Mouse (Mus musculus) MEL (cell line): Measurements from ENCODE around the gene Folr2. TPM values are rescaled to one million over a fixed set of nuclear protein-coding genes. Genes with fewer than 3 reads are reported as not detected.

Experiments used
- DNase-seq: peaks from one replicate; pipeline ENCODE4 v3.0.0; 2011; ENCODE audit warnings: low read depth, low spot score
- H3K27ac ChIP-seq: 2 replicates; pipeline ENCODE4 v1.5.1; 2012; ENCODE audit warnings: low read depth, mild to moderate bottlenecking, control low read depth, low read length, moderate library complexity; ENCODE audit not compliant: control insufficient read depth
- H3K27me3 ChIP-seq, 2 experiments: fragments of 150-350 bp in 1 of 2; sonication (generic) in 1 of 2; 2 replicates each; pipeline ENCODE4 v1.6.1; 2012; ENCODE audit warnings: low read length in 2 of 2, mild to moderate bottlenecking in 2 of 2, improper control_type of control experiment in 1 of 2, moderate library complexity in 1 of 2; ENCODE audit not compliant: insufficient read depth in 2 of 2, control insufficient read depth in 1 of 2
- H3K36me3 ChIP-seq, 2 experiments: 2 replicates each; pipeline ENCODE4 v1.6.1; 2012 to 2014; ENCODE audit warnings: low read length in 2 of 2, improper control_type of control experiment in 1 of 2, inconsistent platforms in 1 of 2, mild to moderate bottlenecking in 1 of 2; ENCODE audit not compliant: insufficient read depth in 2 of 2, control insufficient read depth in 1 of 2
- H3K4me1 ChIP-seq, 2 experiments: fragments of 150-350 bp in 1 of 2; sonication (generic) in 1 of 2; 2 replicates each; pipeline ENCODE4 v1.6.1; 2012; ENCODE audit warnings: low read length in 2 of 2, improper control_type of control experiment in 1 of 2, mild to moderate bottlenecking in 1 of 2; ENCODE audit not compliant: insufficient read depth in 2 of 2, control insufficient read depth in 1 of 2
- H3K4me3 ChIP-seq, 2 experiments: fragments of 150-350 bp in 1 of 2; sonication (generic) in 1 of 2; 2 replicates each; pipeline ENCODE4 v1.5.1; 2012; ENCODE audit warnings: low read depth in 2 of 2, low read length in 2 of 2, mild to moderate bottlenecking in 2 of 2, moderate library complexity in 2 of 2, control low read depth in 1 of 2, improper control_type of control experiment in 1 of 2; ENCODE audit not compliant: control insufficient read depth in 1 of 2, insufficient read depth in 1 of 2
- H3K79me2 ChIP-seq: 2 replicates; pipeline ENCODE4 v1.6.1; 2012; ENCODE audit warnings: mild to moderate bottlenecking, low read length, moderate library complexity; ENCODE audit not compliant: control insufficient read depth, poor library complexity, insufficient read depth
- H3K9ac ChIP-seq: 2 replicates; pipeline ENCODE4 v1.6.1; 2012; ENCODE audit warnings: low read depth, mild to moderate bottlenecking, control low read depth, low read length, moderate library complexity; ENCODE audit not compliant: control insufficient read depth, poor library complexity, severe bottlenecking
- H3K9me3 ChIP-seq: fragments of 150-350 bp; sonication (generic); replicated peaks from 2 replicates; pipeline ENCODE4 v1.6.1; 2012; ENCODE audit warnings: mild to moderate bottlenecking, low read length, improper control_type of control experiment, moderate library complexity; ENCODE audit not compliant: insufficient read depth
- CHD1 ChIP-seq: IDR thresholded peaks from 2 replicates; pipeline ENCODE4 v1.6.1; 2012; ENCODE audit warnings: low read depth, mild to moderate bottlenecking, inconsistent platforms, low read length, improper control_type of control experiment
- CHD2 ChIP-seq: IDR thresholded peaks from 2 replicates; pipeline ENCODE4 v1.6.1; 2011; ENCODE audit warnings: low read length, improper control_type of control experiment
- CTCF ChIP-seq, 3 experiments: IDR thresholded peaks in 2 of 3; conservative IDR thresholded peaks in 1 of 3; 2 replicates each; pipeline ENCODE4 v1.5.1; 2011 to 2012; ENCODE audit warnings: low read length in 3 of 3, low read depth in 2 of 3, mild to moderate bottlenecking in 2 of 3, improper control_type of control experiment in 1 of 3, inconsistent platforms in 1 of 3, mixed read lengths in 1 of 3, moderate library complexity in 1 of 3; ENCODE audit not compliant: control insufficient read depth in 1 of 3, insufficient read depth in 1 of 3, poor library complexity in 1 of 3, severe bottlenecking in 1 of 3
- GABPA ChIP-seq: IDR thresholded peaks from 2 replicates; pipeline ENCODE4 v1.6.1; 2012; ENCODE audit warnings: low read depth, mild to moderate bottlenecking, inconsistent platforms, low read length, improper control_type of control experiment, moderate library complexity
- MAFK ChIP-seq: IDR thresholded peaks from 2 replicates; pipeline ENCODE4 v1.6.1; 2011; ENCODE audit warnings: low read depth, mild to moderate bottlenecking, low read length, improper control_type of control experiment, borderline replicate concordance
- MAX ChIP-seq: IDR thresholded peaks from 2 replicates; pipeline ENCODE4 v1.6.1; 2011; ENCODE audit warnings: low read length, improper control_type of control experiment
- MAZ ChIP-seq: IDR thresholded peaks from 2 replicates; pipeline ENCODE4 v1.6.1; 2012; ENCODE audit warnings: low read depth, mild to moderate bottlenecking, inconsistent platforms, low read length, improper control_type of control experiment
- MEF2A ChIP-seq: IDR thresholded peaks from 2 replicates; pipeline ENCODE4 v1.6.1; 2014; ENCODE audit warnings: low read depth, mild to moderate bottlenecking, inconsistent platforms, low read length, improper control_type of control experiment; ENCODE audit not compliant: poor library complexity, insufficient replicate concordance, severe bottlenecking; ENCODE audit errors: extremely low read depth
- MYB ChIP-seq: IDR thresholded peaks from 2 replicates; pipeline ENCODE4 v1.6.1; 2011; ENCODE audit warnings: mild to moderate bottlenecking, low read depth, low read length, improper control_type of control experiment
- NRF1 ChIP-seq: IDR thresholded peaks from 2 replicates; pipeline ENCODE4 v1.6.1; 2014; ENCODE audit warnings: low read depth, mild to moderate bottlenecking, inconsistent platforms, low read length, improper control_type of control experiment, moderate library complexity; ENCODE audit not compliant: poor library complexity, insufficient read depth, severe bottlenecking
- TBP ChIP-seq: IDR thresholded peaks from 2 replicates; pipeline ENCODE4 v1.8.0; 2011; ENCODE audit warnings: low read depth, low read length, improper control_type of control experiment
- UBTF ChIP-seq: IDR thresholded peaks from 2 replicates; pipeline ENCODE4 v1.6.1; 2012; ENCODE audit warnings: low read depth, mild to moderate bottlenecking, inconsistent platforms, low read length, improper control_type of control experiment, moderate library complexity, borderline replicate concordance; ENCODE audit not compliant: insufficient read depth
- USF1 ChIP-seq: IDR thresholded peaks from 2 replicates; pipeline ENCODE4 v1.6.1; 2014; ENCODE audit warnings: low read depth, mild to moderate bottlenecking, inconsistent platforms, low read length, improper control_type of control experiment, moderate library complexity
- ZC3H11A ChIP-seq: IDR thresholded peaks from 2 replicates; pipeline ENCODE4 v1.6.1; 2012; ENCODE audit warnings: low read depth, mild to moderate bottlenecking, inconsistent platforms, low read length, improper control_type of control experiment
- ZKSCAN1 ChIP-seq: IDR thresholded peaks from 2 replicates; pipeline ENCODE4 v1.6.1; 2012; ENCODE audit warnings: low read depth, mild to moderate bottlenecking, inconsistent platforms, low read length, improper control_type of control experiment, moderate library complexity
- ZNF384 ChIP-seq: IDR thresholded peaks from 2 replicates; pipeline ENCODE4 v1.6.1; 2012; ENCODE audit warnings: low read depth, mild to moderate bottlenecking, inconsistent platforms, low read length, improper control_type of control experiment
- polyA plus RNA-seq, 2 experiments: library from polyadenylated mRNA; stranded (reverse) in 1 of 2; unstranded in 1 of 2; fragments of >175 nt in 1 of 2; fragments of >200 nt in 1 of 2; gene quantifications; 2 replicates each; pipeline versions ENCODE4 v1.2.1 to v1.2.4; 2012; ENCODE audit warnings: low replicate concordance in 2 of 2, low read depth in 1 of 2; ENCODE audit not compliant: insufficient read length in 2 of 2, insufficient read depth in 1 of 2, missing spikeins in 1 of 2
- total RNA-seq: library from RNA; depleted of rRNA; stranded (reverse); fragments of 300-350 nt; gene quantifications from 2 replicates; pipeline ENCODE4 v1.2.3, GENCODE M21; 2012

Folr2 gene
- total and polyA plus RNA-seq, 3 experiments, result not detected

DNA sequence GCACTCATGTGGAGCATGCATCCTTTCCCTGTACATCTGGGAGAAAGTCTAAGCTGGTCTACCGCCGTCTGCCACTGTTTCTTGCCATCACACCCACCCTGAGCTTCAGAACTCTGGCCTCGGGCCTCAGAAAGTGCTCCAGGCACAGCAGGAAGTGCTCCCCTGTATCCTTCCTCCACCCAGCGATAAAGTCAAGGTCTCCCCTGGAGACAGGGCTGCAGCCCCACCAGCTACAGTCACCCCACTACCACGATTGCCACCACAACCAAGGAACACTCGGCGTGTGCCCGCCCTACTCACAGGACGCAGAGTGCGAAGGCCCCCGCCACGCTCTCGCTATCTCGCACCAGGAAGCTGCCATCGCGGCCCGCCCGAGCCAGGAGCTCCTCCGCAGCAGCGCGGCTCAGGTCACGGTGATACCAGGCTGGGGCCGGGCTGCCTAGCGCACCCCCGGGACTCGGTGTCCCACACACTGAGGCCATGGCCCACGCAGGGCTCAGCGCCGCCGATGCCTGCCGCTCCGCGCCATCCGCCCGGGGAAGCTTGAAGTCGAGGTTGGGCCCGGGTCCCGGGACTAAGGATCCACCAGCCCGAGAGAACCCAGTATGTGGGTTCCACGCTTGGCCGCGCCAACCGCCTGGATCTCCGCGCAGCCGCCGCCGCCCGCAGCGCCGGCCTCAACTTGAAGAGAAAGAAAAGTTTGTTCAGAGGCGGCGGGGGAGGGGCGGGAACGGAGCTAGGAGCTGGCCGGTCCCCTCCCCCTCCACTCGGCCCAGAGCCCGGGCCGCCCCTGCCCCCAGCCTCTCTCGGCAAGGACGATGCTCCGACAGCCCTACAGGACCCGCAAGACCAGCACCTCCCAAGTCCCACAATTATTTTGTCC, 20.5 kb downstream of the Folr2 start (continued):
- TF ChIP-seq USF1 (no peak), NRF1 (no peak), MAZ (no peak), MYB (no peak), CHD1 (no peak), MAFK (no peak), CHD2 (peak; percentile 42; the same call in 1 of the 2 replicates), ZKSCAN1 (no peak), GABPA (no peak), ZC3H11A (no peak), MEF2A (no peak), CTCF (IDR thresholded peaks at IDR 0.05 in 2 of 3, conservative IDR thresholded peaks at IDR 0.05 in 1 of 3; ENCODE audit: control insufficient read depth in 1 of 3, insufficient read depth in 1 of 3, low read depth in 2 of 3, low read length in 3 of 3, poor library complexity in 1 of 3, severe bottlenecking in 1 of 3) (no peak), ZNF384 (no peak)

DNA sequence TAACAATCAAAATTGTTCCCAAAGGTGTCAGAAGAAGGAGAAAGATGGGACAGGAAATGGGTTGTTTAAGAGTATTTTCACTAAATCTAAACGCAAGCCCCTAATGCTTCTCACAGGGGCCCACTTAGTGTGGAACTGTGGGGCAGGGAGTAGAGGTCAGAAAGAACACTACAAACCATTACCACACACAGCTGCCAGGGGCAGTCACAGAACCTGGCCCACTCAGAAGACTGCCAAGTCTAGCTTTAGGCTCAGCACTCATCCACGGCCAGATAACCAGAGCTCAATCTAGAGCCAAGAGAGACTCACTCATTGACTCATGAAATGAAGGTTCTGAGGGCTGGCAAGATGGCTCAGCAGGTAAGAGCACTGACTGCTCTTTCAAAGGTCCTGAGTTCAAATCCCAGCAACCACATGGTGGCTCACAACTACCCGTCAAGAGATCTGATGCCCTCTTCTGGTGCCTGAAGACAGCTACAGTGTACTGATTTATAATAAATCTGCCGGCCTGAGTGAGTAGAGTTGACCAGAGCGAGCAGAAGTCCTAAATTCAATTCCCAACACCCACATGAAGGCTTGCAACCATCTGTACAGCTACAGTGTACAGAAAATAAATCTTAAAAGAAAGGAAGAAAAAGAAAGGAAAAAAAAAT, 21.4 kb downstream of the Folr2 start:
- peak; percentile 21 for DNase-seq
- Histone ChIP-seq H3K4me1 (0 out of 4 replicates have a peak, but pooled peaks cover 0 to 5% of the 10 kb centered on the region in 2 experiments), H3K27ac (no peak overlapping the region), H3K36me3 (no peaks in the 10 kb centered on the region)
- TF ChIP-seq MAX (0 out of 2 replicates have a peak, but pooled peaks have one; percentile 28), TBP (0 out of 2 replicates have a peak, but pooled peaks have one; percentile 24), UBTF (no peak), CTCF (IDR thresholded peaks at IDR 0.05 in 2 of 3, conservative IDR thresholded peaks at IDR 0.05 in 1 of 3; ENCODE audit: control insufficient read depth in 1 of 3, insufficient read depth in 1 of 3, low read depth in 2 of 3, low read length in 3 of 3, poor library complexity in 1 of 3, severe bottlenecking in 1 of 3) (peak in 1 of 3 experiments; percentile 24; a peak in 3 of 6 replicates)
- TF ChIP-seq, all 39 proteins: peak for 3
- Histone ChIP-seq H3K9ac (peak overlapping the region; percentile 81), H3K9me3 (no peaks in the 10 kb centered on the region), H3K4me3 (peak overlapping the region; percentile 69 to 100), H3K79me2 (peaks cover 3% of the 10 kb centered on the region; the same call in 1 of the 2 replicates), H3K27me3 (no peaks in the 10 kb centered on the region)
